Mouse (Mus musculus): Measurements from ENCODE around the gene Farsb. TPM values are rescaled to one million over a fixed set of nuclear protein-coding genes. Genes with fewer than 3 reads are reported as not detected.

The Farsb gene
- polyA plus RNA-seq, 2 experiments, result 38.6 to 111 TPM

DNA sequence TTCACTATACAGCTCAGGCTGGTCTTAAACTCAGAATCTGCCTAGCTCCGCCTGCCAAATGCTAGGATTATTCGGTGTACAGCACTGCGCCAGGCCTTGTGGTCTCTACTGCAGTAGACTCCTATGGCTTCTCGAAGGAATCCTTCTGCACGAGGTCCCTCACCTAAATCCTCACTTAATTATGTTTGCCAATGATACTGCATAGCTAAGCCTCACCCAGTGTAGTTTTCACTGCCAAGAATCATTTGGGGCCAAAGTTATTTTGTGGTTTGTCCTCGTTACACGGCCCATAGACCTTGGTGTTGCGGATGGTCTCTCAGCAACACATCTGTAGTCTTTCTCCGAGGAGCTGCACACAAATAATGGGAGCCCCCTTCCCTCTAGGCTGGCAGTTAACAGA is 116.4 kb downstream of the Farsb start:
- no peaks in the 10 kb centered on the region for H3K36me3 ChIP-seq (replicated peaks; ENCODE audit: control insufficient read depth, insufficient read depth, low read depth)

GRCm38 (mm10) chr1:78371569-78372236 is 117.0 kb downstream of the Farsb start:
- no peak overlapping the region for H3K4me2 ChIP-seq (ENCODE audit: low read depth)
- TF ChIP-seq CTCF (IDR thresholded peaks at IDR 0.05; ENCODE audit: low read depth) (no peak), EP300 (IDR thresholded peaks at IDR 0.05; ENCODE audit: low read depth) (no peak)
- no peak overlapping the region for H3K9ac ChIP-seq (replicated peaks)
- no peak overlapping the region for H3K4me3 ChIP-seq (ENCODE audit: insufficient read depth in 1 of 2, low read depth in 2 of 2, low read length in 2 of 2)
- 64% methylated on average over 2 of the region's 2 CpGs for WGBS (ENCODE audit: insufficient replicate concordance)
- H3K27ac ChIP-seq, result no peak overlapping the region
- H3K4me1 ChIP-seq (replicated peaks; ENCODE audit: control insufficient read depth in 2 of 2, insufficient read depth in 2 of 2, low read length in 1 of 2), result no peaks in the 10 kb centered on the region
- no peaks in the 10 kb centered on the region for H3K36me3 ChIP-seq (replicated peaks; ENCODE audit: control insufficient read depth, insufficient read depth, low read depth)
- no peak for ATAC-seq (ENCODE audit: insufficient read depth)
- no peak for DNase-seq (ENCODE audit: low read depth in 3 of 3, low spot score in 3 of 3)
- H3K27me3 ChIP-seq (ENCODE audit: control insufficient read depth, insufficient read depth, low read length), result no peaks in the 10 kb centered on the region
- no peaks in the 10 kb centered on the region for H3K9me3 ChIP-seq (ENCODE audit: control insufficient read depth, low read length)

More for the DNA sequence above, 116.4 kb downstream of the Farsb start:
- DNase-seq (ENCODE audit: low read depth in 3 of 3, low spot score in 3 of 3) (no peak), ATAC-seq (ENCODE audit: insufficient read depth) (no peak)
- no peak overlapping the region for H3K9ac ChIP-seq (replicated peaks)
- no peaks in the 10 kb centered on the region for H3K4me1 ChIP-seq (replicated peaks; ENCODE audit: control insufficient read depth in 2 of 2, insufficient read depth in 2 of 2, low read length in 1 of 2)
- H3K27me3 ChIP-seq (ENCODE audit: control insufficient read depth, insufficient read depth, low read length), result no peaks in the 10 kb centered on the region
- H3K27ac ChIP-seq, result no peak overlapping the region
- no peak overlapping the region for H3K4me3 ChIP-seq (ENCODE audit: insufficient read depth in 1 of 2, low read depth in 2 of 2, low read length in 2 of 2)
- H3K4me2 ChIP-seq (ENCODE audit: low read depth), result no peak overlapping the region
- 68% methylated on average over 9 of the region's 9 CpGs for WGBS (ENCODE audit: insufficient replicate concordance)
- H3K9me3 ChIP-seq (ENCODE audit: control insufficient read depth, low read length), result no peaks in the 10 kb centered on the region
- TF ChIP-seq EP300 (IDR thresholded peaks at IDR 0.05; ENCODE audit: low read depth), result no peak
- no peak for TF ChIP-seq CTCF (IDR thresholded peaks at IDR 0.05; ENCODE audit: low read depth)

DNA sequence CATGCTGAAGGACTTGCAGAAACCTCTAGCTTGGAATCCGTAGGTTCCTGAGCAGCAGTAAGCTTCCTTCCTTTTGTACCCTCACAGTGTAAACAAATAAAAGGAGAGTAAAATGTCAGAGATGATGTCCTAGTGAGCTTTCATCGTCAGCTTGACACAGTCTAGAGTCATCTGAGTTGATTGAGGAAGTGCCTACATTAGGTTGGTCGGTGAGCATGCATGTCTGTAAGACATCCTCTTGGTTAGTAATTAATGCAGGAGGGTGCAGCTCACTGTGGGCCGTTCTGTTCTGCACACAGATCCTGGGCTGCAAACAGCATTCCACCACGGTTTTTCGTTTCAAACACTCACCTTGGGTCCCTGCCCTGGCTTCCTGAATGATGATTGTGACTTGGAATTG is 118.6 kb downstream of the Farsb start:
- DNase-seq (ENCODE audit: low read depth in 3 of 3, low spot score in 3 of 3), result no peak

More for the DNA sequence above, 118.6 kb downstream of the Farsb start:
- TF ChIP-seq EP300 (IDR thresholded peaks at IDR 0.05; ENCODE audit: low read depth) (no peak), CTCF (IDR thresholded peaks at IDR 0.05; ENCODE audit: low read depth) (no peak)
- no peak overlapping the region for H3K27ac ChIP-seq
- H3K9me3 ChIP-seq (ENCODE audit: control insufficient read depth, low read length), result no peaks in the 10 kb centered on the region
- no peak for ATAC-seq (ENCODE audit: insufficient read depth)
- no peak overlapping the region for H3K4me2 ChIP-seq (ENCODE audit: low read depth)
- WGBS (ENCODE audit: insufficient replicate concordance), result 22% methylated on average over 6 of the region's 6 CpGs
- no peak overlapping the region for H3K4me3 ChIP-seq (ENCODE audit: insufficient read depth in 1 of 2, low read depth in 2 of 2, low read length in 2 of 2)
- no peaks in the 10 kb centered on the region for H3K27me3 ChIP-seq (ENCODE audit: control insufficient read depth, insufficient read depth, low read length)
- H3K4me1 ChIP-seq (replicated peaks; ENCODE audit: control insufficient read depth in 2 of 2, insufficient read depth in 2 of 2, low read length in 1 of 2), result no peaks in the 10 kb centered on the region
- no peaks in the 10 kb centered on the region for H3K36me3 ChIP-seq (replicated peaks; ENCODE audit: control insufficient read depth, insufficient read depth, low read depth)
- no peak overlapping the region for H3K9ac ChIP-seq (replicated peaks)

Other genes with a start within 250 kb of the Farsb start
- 0.06 TPM in 2 replicates for gene Sgpp2, start 178.6 kb downstream of the Farsb start, polyA plus RNA-seq (2012; rRNA removed)
- 0.04 and 0.05 TPM in 2 replicates for gene Sgpp2, start 178.6 kb downstream of the Farsb start, polyA plus RNA-seq (2014; fragmentation: Nextera tagmentation; extraction: Ambion mirVana)
- 0.08 TPM in 1 of 2 replicates, not detected in the other for gene Mogat1, start 22.1 kb upstream of the Farsb start, polyA plus RNA-seq (2012; rRNA removed)
- gene Mogat1, start 22.1 kb upstream of the Farsb start, polyA plus RNA-seq (2014; fragmentation: Nextera tagmentation; extraction: Ambion mirVana), result not detected in 2 replicates
- gene BC035947, start 23.3 kb upstream of the Farsb start, polyA plus RNA-seq (2012; rRNA removed), result 0.01 TPM in 2 replicates
- gene BC035947, start 23.3 kb upstream of the Farsb start, polyA plus RNA-seq (2014; fragmentation: Nextera tagmentation; extraction: Ambion mirVana), result not detected in 2 replicates
- gene Acsl3, start 168.9 kb upstream of the Farsb start, polyA plus RNA-seq (2012; rRNA removed), result 6.7 and 9.3 TPM in 2 replicates
- 19.7 and 20.1 TPM in 2 replicates for gene Acsl3, start 168.9 kb upstream of the Farsb start, polyA plus RNA-seq (2014; fragmentation: Nextera tagmentation; extraction: Ambion mirVana)
- 0.79 and 1.4 TPM in 2 replicates for gene Utp14b, start 169.1 kb upstream of the Farsb start, polyA plus RNA-seq (2012; rRNA removed)
- gene Utp14b, start 169.1 kb upstream of the Farsb start, polyA plus RNA-seq (2014; fragmentation: Nextera tagmentation; extraction: Ambion mirVana), result 0.83 and 0.93 TPM in 2 replicates

All from liver, embryonic 14.5 days (tissue).